Mouse (Mus musculus) hindbrain, embryonic 14.5 days (tissue): ENCODE measurements around the gene Rnf180. TPM values are rescaled to one million over a fixed set of nuclear protein-coding genes. Genes with fewer than 3 reads are reported as not detected.

Experiments
- ATAC-seq: fragments of 200-750 bp; cut with Nextera tagmentation; 2 replicates; pipeline ENCODE4 v1.8.0; 2017; ENCODE audit warnings: moderate number of reproducible peaks, mild to moderate bottlenecking, moderate TSS enrichment, moderate library complexity; ENCODE audit not compliant: low FRiP score
- DNase-seq: peaks from one replicate; pipeline ENCODE4 v3.0.0-alpha.2; 2015; ENCODE audit warnings: low spot score
- H3K27ac ChIP-seq: fragments of 300-500 bp; sonication (generic); 2 replicates; pipeline ENCODE4 v1.5.1; 2014; ENCODE audit warnings: mild to moderate bottlenecking, moderate library complexity
- H3K27me3 ChIP-seq: fragments of 300-500 bp; sonication (generic); 2 replicates; pipeline ENCODE4 v1.6.1; 2014; ENCODE audit warnings: mild to moderate bottlenecking, low read length, mixed read lengths; ENCODE audit not compliant: control insufficient read depth, insufficient read depth
- H3K36me3 ChIP-seq: fragments of 300-500 bp; sonication (generic); replicated peaks from 2 replicates; pipeline ENCODE4 v1.6.1; 2014; ENCODE audit not compliant: control insufficient read depth, insufficient read depth
- H3K4me1 ChIP-seq: fragments of 300-500 bp; sonication (generic); replicated peaks from 2 replicates; pipeline ENCODE4 v1.6.1; 2014; ENCODE audit warnings: antibody characterized with exemption, low read length, mixed read lengths; ENCODE audit not compliant: control insufficient read depth, insufficient read depth
- H3K4me2 ChIP-seq: fragments of 300-500 bp; sonication (generic); replicated peaks from 2 replicates; pipeline ENCODE4 v1.6.1; 2014; ENCODE audit warnings: mild to moderate bottlenecking, moderate library complexity
- H3K4me3 ChIP-seq: fragments of 300-500 bp; sonication (generic); replicated peaks from 2 replicates; pipeline ENCODE4 v1.5.1; 2014; ENCODE audit warnings: mild to moderate bottlenecking, low read length
- H3K9ac ChIP-seq: fragments of 300-500 bp; sonication (generic); 2 replicates; pipeline ENCODE4 v1.6.1; 2014
- H3K9me3 ChIP-seq: fragments of 300-500 bp; sonication (generic); 2 replicates; pipeline ENCODE4 v1.6.1; 2016; ENCODE audit warnings: low read length; ENCODE audit not compliant: control insufficient read depth
- WGBS: fragments of 180-500 bp; shearing (Covaris S2); extraction: QIAGEN DNeasy Blood & Tissue Kit; methylation state at CpG from one replicate; pipeline ENCODE4 v1.1.7; 2014; 5-methylcytosine and 5-hydroxymethylcytosine counted together
- polyA plus RNA-seq: library from polyadenylated mRNA; unstranded; fragments of >200 nt; fragmentation: Nextera tagmentation; extraction: Ambion mirVana; gene quantifications from 2 replicates; pipeline ENCODE4 v1.2.1, GENCODE M21; 2014

Gene Rnf180
- polyA plus RNA-seq, 1 experiment from 2014 or later, result 37.4 TPM

DNA sequence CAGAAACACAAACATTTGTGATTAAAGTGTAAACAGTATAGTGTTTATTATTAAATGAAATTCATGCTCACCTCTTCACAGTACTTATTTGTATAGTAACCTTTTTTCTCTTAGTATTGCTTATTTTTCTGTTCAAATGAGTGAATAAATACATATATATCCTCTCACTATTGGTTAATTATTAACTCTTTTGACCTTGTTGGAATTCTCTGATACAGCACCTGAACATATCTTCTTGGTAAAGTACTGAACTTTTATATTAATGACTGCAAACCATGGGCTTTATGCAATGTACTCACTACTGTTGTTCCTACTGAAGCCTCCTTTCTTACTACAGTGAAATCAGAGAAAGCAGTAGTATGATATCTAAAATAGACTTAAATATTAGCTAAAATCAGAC lies 173.0 kb downstream of the Rnf180 start:
- Histone ChIP-seq H3K27me3 (no peaks in the 10 kb centered on the region), H3K4me1 (no peaks in the 10 kb centered on the region), H3K4me2 (no peak overlapping the region), H3K4me3 (no peak overlapping the region), H3K9ac (no peak overlapping the region), H3K27ac (no peak overlapping the region), H3K36me3 (no peaks in the 10 kb centered on the region), H3K9me3 (no peaks in the 10 kb centered on the region)
- DNase-seq, result no peak
- ATAC-seq, result no peak

DNA sequence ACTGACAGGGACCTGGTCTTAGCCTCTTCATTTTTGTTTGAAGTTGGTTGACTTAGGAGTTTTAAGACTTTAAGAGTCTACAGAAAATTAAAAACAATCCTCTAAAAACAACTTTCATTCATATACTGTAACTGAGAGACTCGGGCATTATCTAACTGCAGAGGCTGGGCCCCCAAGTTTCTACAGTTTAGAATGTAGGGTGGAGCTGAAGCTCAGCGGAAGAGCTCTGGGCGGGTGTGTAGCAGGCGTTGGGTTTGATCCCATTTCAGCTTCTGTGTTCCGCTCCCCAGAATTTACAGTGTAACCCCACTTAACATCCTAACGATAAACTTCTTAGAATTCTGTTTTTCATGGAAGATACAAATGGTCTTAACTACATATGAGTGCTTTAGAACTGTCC lies 183.0 kb downstream of the Rnf180 start:
- Histone ChIP-seq H3K4me1 (no peaks in the 10 kb centered on the region), H3K9ac (no peak overlapping the region), H3K27me3 (no peaks in the 10 kb centered on the region), H3K4me2 (no peak overlapping the region), H3K9me3 (no peaks in the 10 kb centered on the region), H3K36me3 (no peaks in the 10 kb centered on the region), H3K27ac (no peak overlapping the region), H3K4me3 (no peak overlapping the region)
- ATAC-seq (no peak), DNase-seq (no peak)
- WGBS, result 92% methylated on average over 6 of the region's 6 CpGs

DNA sequence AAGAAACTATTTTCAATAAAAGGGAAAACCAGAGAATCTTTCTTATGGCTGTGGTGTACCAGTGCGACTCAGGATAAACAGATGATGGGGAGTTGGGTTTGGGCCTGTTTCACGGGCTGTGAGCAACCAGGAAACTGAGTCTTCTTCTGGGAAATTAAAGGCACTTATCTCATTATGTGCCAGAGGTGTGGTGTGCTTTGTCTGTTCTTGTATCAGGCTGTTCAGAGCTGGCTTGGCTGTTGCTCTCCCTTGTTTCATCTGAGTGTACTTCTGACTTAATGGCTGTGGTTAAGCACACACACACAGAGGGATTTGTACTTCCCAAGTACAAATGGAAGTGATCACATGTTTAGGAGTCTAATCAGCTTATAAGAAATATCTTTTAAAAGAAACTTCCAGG lies 190.2 kb downstream of the Rnf180 start:
- ATAC-seq (no peak), DNase-seq (no peak)
- Histone ChIP-seq H3K9ac (no peak overlapping the region), H3K9me3 (no peaks in the 10 kb centered on the region), H3K36me3 (no peaks in the 10 kb centered on the region), H3K4me3 (no peak overlapping the region), H3K4me2 (no peak overlapping the region), H3K27me3 (no peaks in the 10 kb centered on the region), H3K27ac (no peak overlapping the region), H3K4me1 (no peaks in the 10 kb centered on the region)
- WGBS, result 93% methylated on average over 2 of the region's 2 CpGs

DNA sequence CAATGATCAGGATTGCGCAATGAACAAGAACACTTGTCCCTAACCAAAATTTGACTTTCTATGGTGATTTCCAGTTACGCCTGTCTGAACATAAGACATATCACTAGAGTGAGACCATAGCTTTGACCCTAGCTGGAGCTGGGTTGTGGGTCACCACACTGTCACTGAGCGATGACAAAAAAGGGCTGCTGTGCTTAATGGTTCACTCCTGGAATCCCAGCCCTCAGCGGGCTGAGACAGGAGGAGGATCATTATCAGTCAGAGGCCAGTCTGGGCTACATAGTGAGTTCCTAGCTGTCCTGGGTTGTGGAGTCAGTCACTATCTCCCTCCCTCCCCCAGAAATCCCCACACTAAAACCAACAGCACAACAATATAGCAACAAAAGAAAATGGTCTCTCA lies 193.9 kb downstream of the Rnf180 start:
- Histone ChIP-seq H3K9me3 (no peaks in the 10 kb centered on the region), H3K27ac (no peak overlapping the region), H3K4me3 (no peak overlapping the region), H3K27me3 (no peaks in the 10 kb centered on the region), H3K9ac (no peak overlapping the region), H3K4me1 (no peaks in the 10 kb centered on the region), H3K4me2 (no peak overlapping the region), H3K36me3 (no peaks in the 10 kb centered on the region)
- ATAC-seq (no peak), DNase-seq (no peak)
- WGBS, result 70% methylated on average over 4 of the region's 4 CpGs

DNA sequence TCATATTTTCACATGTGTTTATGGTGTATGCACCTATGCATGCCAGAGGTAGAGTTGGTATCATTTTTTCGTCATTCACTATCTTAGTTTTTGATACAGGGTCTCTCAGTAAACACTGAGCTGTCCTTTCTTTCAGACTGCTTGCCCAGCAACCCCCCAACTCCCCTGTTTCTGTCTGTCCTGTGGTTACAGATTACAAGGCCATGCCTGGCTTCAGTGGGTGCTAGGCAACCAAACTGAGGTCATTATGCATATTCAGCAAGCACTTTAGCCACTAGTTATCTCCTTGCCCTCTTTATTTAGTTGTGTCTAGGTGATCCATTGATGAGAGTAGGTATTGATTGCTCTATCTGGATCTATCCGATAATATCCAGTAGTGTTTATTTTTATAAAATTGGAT lies 198.3 kb downstream of the Rnf180 start:
- Histone ChIP-seq H3K27me3 (no peaks in the 10 kb centered on the region), H3K9me3 (no peaks in the 10 kb centered on the region), H3K4me1 (no peaks in the 10 kb centered on the region), H3K4me2 (no peak overlapping the region), H3K4me3 (no peak overlapping the region), H3K9ac (no peak overlapping the region), H3K27ac (no peak overlapping the region), H3K36me3 (no peaks in the 10 kb centered on the region)
- WGBS, result 71% methylated on average over 2 of the region's 2 CpGs
- DNase-seq, result no peak
- no peak for ATAC-seq

DNA sequence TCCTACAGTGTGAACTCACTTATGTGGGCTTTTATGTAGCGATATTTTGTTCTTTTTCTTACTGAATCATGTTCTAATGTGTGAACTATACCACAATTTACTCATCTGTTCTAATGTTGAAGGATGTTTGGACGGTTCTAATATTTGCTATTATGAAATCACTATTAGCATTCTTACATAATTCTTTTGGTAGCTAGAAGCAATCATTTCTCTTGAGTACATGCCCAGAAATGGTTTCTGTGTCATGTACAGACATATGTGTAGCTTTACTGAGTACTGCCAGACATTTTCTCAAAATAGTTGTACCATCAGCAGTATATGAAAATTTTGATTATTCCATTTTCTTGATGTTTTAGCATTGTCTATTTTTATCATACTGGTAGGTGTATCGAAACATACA lies 205.3 kb downstream of the Rnf180 start:
- Histone ChIP-seq H3K4me3 (no peak overlapping the region), H3K9ac (no peak overlapping the region), H3K27ac (no peak overlapping the region), H3K27me3 (no peaks in the 10 kb centered on the region), H3K9me3 (no peaks in the 10 kb centered on the region), H3K4me2 (no peak overlapping the region), H3K36me3 (no peaks in the 10 kb centered on the region), H3K4me1 (no peaks in the 10 kb centered on the region)
- 91% methylated on average over 3 of the region's 3 CpGs for WGBS
- no peak for ATAC-seq
- no peak for DNase-seq

DNA sequence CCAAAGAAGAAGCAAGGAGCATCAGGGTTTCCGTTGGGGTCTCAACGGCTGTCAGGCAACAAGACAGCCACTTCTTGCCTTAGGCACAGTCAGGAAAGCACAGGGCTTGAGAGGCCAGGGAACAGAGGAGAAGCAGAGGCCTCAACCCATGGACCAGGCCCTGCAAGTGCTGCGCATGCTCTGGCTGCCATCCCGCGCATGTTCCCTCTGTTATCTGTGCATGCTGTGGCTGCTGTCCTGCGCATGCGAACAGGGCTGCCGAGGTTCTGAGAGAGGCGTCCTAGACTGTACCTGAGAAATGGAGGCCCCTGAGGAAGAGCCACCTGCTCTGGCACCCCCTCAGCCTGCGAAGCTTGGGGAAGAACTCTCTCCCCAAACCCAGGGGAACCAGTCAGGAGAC lies 212.8 kb downstream of the Rnf180 start, which contains the start of gene 4933425L06Rik:
Gene 4933425L06Rik (plus strand): TSS at position 261 of the 400 bp plus-strand sequence.
- Histone ChIP-seq H3K27ac (no peak within 1 kb of the TSS), H3K4me1 (no peaks in the 10 kb centered on the region), H3K36me3 (no peaks in the 10 kb centered on the region), H3K9me3 (no peaks in the 10 kb centered on the region), H3K9ac (no peak within 1 kb of the TSS), H3K4me2 (no peak within 1 kb of the TSS), H3K4me3 (no peak within 1 kb of the TSS), H3K27me3 (no peaks in the 10 kb centered on the region)
- 93% methylated on average over 10 of the region's 10 CpGs for WGBS
- ATAC-seq (no peak), DNase-seq (no peak)

Other genes with a start within 250 kb of the Rnf180 start
- 7.0 and 8.2 TPM in 2 replicates for gene Rgs7bp, start 239.9 kb downstream of the Rnf180 start, polyA plus RNA-seq
- gene 4933425L06Rik, start 212.7 kb downstream of the Rnf180 start, polyA plus RNA-seq, result 0.09 TPM in 1 of 2 replicates, not detected in the other
- gene Htr1a, start 148.8 kb upstream of the Rnf180 start, polyA plus RNA-seq, result 5.1 and 5.2 TPM in 2 replicates